Mouse (Mus musculus) heart, postnatal 25 days (tissue): ENCODE measurements at regions not wholly inside any gene's neighbourhood (a gene's known extent, or its start where the extent isn't known, plus 50 kb on each side); places are given as distances from the start of the nearest gene placed in this dataset.

ENCODE experiments used
- DNase-seq: peaks from one replicate; pipeline ENCODE4 v3.0.0; 2022; ENCODE audit warnings: low spot score
- intact Hi-C: fragments of 180-260 bp; cut with DNase I; formaldehyde crosslinking; loops from one replicate; pipeline ENCODE4 v1.15.1; 2025

DNA sequence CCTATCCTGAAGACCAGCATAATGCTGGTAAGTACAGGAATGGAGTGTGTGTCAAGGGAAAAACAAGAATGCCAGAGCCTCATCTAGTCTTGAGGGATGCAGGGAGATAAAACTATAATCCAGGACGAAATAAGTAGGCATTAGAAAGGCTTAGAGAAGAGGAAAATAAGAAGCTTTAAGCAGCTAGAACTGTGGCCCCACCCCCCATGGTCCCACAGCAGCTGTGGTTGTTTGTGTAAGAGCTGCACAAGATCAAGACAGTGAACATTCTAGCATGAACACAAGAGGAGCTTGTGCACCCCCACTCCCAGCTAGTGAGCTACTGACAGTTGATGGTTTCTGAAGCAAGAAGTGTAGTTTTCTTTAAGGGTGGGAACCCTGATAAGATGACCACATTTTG lies 315.9 kb downstream of the Tmem135 start:
- intact Hi-C loops, result loop anchor here (10.0 kb wide), 1 partner anchor 267 kb away; no protein-coding TSS in a partner anchor
- DNase-seq, result no peak

- DNase-seq, result no peak
- intact Hi-C loops, result loop anchor here (1.0 to 10.0 kb wide), 3 partner anchors 40 to 332 kb away; no protein-coding TSS in a partner anchor
Observed at GRCm38 (mm10) chr7:89086348-89086747, 317.7 kb downstream of the Tmem135 start.

- DNase-seq, result no peak
- intact Hi-C loops, result no loop called here
Observed at GRCm38 (mm10) chr7:89073939-89074690, 329.9 kb downstream of the Tmem135 start.

- intact Hi-C loops, result no loop called here
- no peak for DNase-seq
Observed at GRCm38 (mm10) chr7:89070030-89070429, 334.0 kb downstream of the Tmem135 start.

GRCm38 (mm10) chr7:89064462-89064861 lies 339.6 kb downstream of the Tmem135 start:
- no peak for DNase-seq
- intact Hi-C loops, result no loop called here

- DNase-seq, result no peak
- intact Hi-C loops, result no loop called here
Observed at GRCm38 (mm10) chr7:89063630-89064029, 340.4 kb downstream of the Tmem135 start.

DNA sequence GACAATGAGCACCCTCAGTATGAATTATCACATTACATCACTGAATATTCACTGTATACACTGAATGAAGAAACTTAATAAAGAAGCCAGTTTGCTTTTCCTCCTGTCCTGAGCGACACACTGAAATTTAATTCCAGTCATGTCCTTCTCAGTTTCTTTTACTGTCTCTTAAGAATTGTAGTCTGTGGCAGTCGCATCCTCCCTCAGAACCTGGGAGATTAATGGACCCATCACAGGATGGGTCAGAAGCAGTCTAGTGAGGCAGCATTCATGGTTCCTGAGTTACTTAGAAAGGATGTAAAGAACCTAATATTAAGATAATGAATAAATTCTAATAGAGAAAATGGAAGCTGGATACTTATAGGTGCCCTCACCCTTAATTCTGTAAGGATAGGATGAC lies 349.5 kb downstream of the Tmem135 start:
- DNase-seq, result no peak
- intact Hi-C loops, result no loop called here

DNA sequence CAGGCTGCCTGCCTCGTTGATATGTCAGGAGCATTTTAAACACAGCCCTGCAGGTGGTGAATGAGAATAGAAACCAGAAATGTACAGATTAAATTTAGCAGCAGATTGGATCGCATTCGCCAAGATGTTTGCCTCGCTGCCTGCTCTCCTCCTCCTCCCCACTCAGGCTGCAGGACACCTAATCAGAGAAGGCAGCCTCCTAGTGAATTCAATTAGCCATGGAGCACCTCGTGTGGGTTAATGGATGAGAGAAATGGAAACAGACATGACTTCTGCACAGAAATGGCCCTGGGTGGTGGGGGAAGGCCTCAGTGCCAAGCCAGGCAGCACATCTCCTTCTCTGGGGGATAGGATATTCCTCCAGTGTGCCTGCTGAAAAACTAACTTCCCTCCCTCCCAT lies 352.8 kb downstream of the Tmem135 start:
- intact Hi-C loops, result no loop called here
- no peak for DNase-seq

DNA sequence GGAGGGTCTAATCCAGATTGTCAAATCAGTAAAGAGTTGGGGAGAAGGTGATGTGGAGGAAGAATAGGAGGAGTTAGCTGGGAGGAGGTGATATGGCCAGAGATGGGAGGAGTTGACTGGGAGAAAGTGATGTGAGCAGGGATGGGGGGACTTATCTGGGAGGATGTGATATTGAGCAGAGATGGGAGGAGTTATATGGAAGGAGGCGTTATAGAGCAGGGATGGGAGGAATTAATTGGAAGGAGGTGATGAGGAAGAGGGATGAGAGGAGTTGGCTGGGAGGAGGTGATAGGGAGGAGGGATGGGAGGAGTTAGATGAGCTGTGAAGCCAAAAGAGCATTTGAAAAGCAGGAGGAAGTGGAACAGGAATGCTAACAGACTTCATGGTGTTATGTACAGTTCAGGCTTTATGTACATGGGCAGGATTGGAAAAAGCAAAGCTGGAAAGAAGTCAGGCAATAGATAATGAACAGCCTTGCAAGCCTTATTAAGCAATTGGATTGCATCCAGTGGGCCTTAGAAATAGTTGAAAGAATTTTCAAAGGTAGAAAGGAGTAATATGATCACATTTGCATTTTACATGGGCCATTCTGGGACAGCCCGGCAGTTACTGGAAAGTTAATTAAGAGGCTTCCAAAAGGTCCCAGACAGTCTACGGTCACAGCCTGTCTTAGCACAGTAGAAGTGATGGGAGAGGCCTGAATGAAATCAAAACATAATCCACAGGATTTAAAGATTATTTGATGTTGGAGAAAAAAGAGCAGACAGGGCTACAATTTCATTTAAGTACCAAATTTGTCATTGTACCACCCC lies 357.4 kb downstream of the Tmem135 start:
- no peak for DNase-seq
- intact Hi-C loops, result no loop called here

DNA sequence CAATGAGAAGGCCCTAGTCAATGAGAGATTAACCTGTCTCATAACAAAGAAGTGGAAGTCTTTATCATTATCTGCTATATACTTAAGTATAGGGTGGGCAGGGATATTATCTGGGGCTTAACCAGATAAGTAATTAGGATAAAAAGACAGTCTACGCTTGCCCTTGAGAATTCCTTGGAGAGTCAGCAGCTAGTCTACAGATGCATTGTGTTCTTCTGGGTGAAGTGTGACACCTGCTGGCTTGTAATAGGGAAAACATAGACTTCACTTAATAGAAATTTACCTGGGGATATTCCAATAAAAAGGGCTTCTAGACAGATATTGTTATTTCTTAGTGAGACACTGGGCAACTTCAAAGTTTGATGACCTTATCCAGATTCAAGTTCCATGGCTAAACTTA lies 361.0 kb downstream of the Tmem135 start:
- intact Hi-C loops, result no loop called here
- no peak for DNase-seq

DNA sequence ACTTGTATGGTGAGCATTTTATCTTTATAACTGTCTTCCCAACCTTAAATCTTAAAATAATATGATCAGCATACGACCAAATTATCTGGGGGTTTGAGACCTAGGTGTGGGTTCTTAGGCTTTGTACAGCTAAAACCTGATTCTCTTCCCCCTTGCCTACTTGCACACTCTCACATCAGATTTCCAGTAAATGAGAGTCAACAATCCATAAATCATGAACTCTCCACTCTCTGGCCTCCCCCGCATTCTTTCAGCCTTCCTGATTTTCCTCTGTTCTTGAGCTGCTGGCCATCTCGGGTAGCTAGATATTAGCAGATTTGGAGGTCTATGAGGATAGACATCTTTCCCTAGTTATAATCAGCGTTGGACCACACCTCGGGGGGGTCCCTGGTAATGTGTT lies 362.7 kb downstream of the Tmem135 start:
- no peak for DNase-seq
- intact Hi-C loops, result no loop called here

GRCm38 (mm10) chr7:89040139-89040538 lies 363.9 kb downstream of the Tmem135 start:
- intact Hi-C loops, result no loop called here

GRCm38 (mm10) chr7:89035138-89035996 lies 368.7 kb downstream of the Tmem135 start:
- intact Hi-C loops, result no loop called here
- no peak for DNase-seq

More at GRCm38 (mm10) chr7:89040139-89040538, 363.9 kb downstream of the Tmem135 start:
- DNase-seq, result no peak

DNA sequence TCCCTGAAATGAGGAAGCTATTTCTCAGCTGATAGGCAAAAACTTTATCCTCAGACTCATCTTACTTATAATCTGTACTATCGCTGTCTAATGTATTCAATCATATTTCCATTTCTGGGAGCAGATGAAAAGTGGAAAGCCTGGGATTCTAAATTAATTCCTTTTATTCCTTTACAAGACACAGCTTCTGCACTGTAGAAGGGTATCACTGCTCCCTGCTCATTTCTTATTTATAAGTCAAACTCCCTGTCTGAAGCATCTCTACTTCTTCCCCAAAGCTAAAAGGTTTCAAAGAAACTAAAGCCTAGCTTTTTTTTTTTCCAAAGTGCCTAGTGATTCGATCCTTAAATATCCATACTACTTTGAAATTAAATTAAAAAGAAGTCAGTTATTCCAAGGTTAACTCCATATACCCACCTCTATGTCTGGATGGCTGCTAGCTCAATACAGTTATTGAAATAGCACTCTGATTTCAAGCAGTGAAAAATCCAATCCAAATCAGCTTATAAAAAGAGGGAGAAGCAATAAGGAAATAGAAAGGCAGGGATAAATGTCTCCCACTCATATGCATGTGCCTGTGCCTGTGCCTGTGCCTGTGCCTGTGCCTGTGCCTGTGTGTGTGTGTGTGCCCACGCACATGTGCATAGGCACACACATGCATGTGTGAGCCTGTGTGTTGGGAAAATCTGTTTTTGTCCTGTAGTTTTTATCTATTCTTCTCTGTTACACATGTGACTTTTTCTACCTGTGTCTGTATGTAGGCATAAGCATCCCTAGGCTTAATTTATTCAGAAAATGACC lies 380.6 kb downstream of the Tmem135 start:
- DNase-seq, result no peak
- intact Hi-C loops, result no loop called here

DNA sequence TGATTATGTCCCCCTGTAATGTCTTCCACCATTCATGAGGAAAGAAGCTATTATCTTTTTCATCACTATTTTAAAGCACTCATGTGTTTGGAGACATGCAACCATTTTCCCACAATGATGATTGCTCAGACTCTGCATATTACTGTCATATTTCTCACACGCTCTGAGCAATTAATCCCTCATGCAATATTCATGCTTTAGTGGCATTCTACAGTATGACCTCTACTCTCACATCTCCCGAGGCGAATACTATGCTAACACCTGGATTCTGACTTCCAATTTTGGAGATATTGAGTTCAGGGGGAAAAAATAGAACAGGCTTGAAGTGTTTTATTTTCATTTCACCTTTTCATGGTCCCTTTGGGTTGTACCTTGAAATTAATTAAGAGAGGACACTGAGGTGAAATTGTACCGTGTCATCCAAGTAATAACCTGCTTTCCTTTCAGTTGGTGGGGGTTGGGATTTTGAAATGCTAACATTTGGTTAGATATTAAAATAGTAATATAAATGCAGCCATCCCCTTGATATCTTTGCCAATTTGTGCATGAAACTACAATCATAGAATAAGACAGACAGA lies 405.1 kb downstream of the Tmem135 start:
- DNase-seq, result no peak
- intact Hi-C loops, result no loop called here

DNA sequence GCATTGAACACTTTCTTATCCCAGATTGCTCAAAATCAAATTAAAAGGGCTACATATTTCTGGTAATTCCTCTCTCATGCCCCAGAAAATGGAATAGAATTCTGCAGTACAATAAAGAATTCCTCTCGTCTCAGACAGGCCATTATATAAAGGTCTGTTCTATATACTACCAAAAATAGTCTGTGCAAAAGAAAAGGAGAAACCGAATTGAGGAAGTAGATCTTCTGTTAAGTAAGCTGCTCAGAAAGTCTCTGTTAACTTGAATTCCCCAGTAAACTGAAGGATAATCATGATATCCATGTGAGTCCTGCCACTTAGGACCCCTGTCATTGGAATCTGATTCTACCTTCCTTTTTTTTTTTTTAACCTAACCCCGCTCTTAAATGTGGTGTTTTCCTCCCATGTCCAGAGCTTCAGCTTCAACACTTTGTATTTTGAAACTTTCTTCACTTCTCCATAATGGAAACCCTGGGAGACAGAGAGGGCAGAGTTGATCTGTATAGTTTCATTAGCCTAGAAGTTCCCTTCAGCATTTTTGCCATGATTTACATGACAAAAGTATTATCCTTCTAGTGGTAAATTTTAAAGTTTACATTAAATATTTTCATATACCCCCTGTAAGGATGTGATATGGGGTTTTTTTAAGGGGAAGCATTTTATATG lies 406.1 kb downstream of the Tmem135 start:
- intact Hi-C loops, result no loop called here
- no peak for DNase-seq

DNA sequence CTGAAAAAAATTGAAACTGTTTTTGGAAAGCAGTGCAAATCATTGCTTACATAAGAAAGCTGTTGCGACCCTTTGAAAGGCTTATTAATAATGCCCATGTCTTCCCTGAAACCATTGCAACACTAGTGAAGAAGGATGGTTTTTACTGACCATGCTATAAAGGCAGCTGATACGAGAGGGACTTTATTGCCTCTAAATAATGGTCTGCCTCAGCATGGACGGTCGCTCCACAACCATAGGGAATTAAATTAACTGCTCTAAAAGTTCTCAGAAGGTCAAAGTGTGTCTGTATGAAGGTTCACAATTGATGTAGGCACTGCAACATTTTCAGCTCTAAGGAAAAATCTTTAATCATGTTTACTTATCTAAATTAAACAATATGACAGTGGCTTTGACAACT lies 429.6 kb downstream of the Tmem135 start:
- no peak for DNase-seq
- intact Hi-C loops, result no loop called here

- DNase-seq, result no peak
- intact Hi-C loops, result no loop called here
Observed at GRCm38 (mm10) chr7:88960841-88961240, 443.2 kb downstream of the Tmem135 start.

- intact Hi-C loops, result no loop called here
Observed at GRCm38 (mm10) chr7:88960190-88960589, 443.8 kb downstream of the Tmem135 start.

More at GRCm38 (mm10) chr7:88960190-88960589, 443.8 kb downstream of the Tmem135 start:
- DNase-seq, result no peak
